Mouse (Mus musculus) limb, embryonic 14.5 days (tissue): ENCODE results near the gene Plekha5. TPM values are rescaled to one million over a fixed set of nuclear protein-coding genes. Genes with fewer than 3 reads are reported as not detected.

ENCODE experiments used
- ATAC-seq: fragments of 200-750 bp; cut with Nextera tagmentation; 2 replicates; pipeline ENCODE4 v1.8.0; 2017; ENCODE audit warnings: low read depth, moderate number of reproducible peaks, moderate TSS enrichment; ENCODE audit not compliant: low FRiP score
- DNase-seq: peaks from one replicate; pipeline ENCODE4 v3.0.0-alpha.2; 2015; ENCODE audit warnings: low spot score
- H3K27ac ChIP-seq: fragments of 300-500 bp; sonication (generic); replicated peaks from 2 replicates; pipeline ENCODE4 v1.5.1; 2014; ENCODE audit warnings: low read depth, mild to moderate bottlenecking, low read length, moderate library complexity, mixed read lengths
- H3K27me3 ChIP-seq: fragments of 300-500 bp; sonication (generic); 2 replicates; pipeline ENCODE4 v1.6.1; 2014; ENCODE audit warnings: low read length, mixed read lengths; ENCODE audit not compliant: control insufficient read depth, insufficient read depth
- H3K36me3 ChIP-seq: fragments of 300-500 bp; sonication (generic); 2 replicates; pipeline ENCODE4 v1.6.1; 2014; ENCODE audit warnings: mild to moderate bottlenecking, low read length, moderate library complexity, mixed read lengths; ENCODE audit not compliant: control insufficient read depth, insufficient read depth
- H3K4me1 ChIP-seq: fragments of 300-500 bp; sonication (generic); 2 replicates; pipeline ENCODE4 v1.6.1; 2014; ENCODE audit warnings: antibody characterized with exemption, low read length, mixed read lengths; ENCODE audit not compliant: control insufficient read depth, insufficient read depth
- H3K4me2 ChIP-seq: fragments of 300-500 bp; sonication (generic); replicated peaks from 2 replicates; pipeline ENCODE4 v1.6.1; 2014; ENCODE audit warnings: low read depth, mild to moderate bottlenecking, low read length, moderate library complexity; ENCODE audit not compliant: severe bottlenecking
- H3K4me3 ChIP-seq: fragments of 300-500 bp; sonication (generic); replicated peaks from 2 replicates; pipeline ENCODE4 v1.5.1; 2014; ENCODE audit warnings: low read length
- H3K9ac ChIP-seq: fragments of 300-500 bp; sonication (generic); 2 replicates; pipeline ENCODE4 v1.6.1; 2014; ENCODE audit warnings: mild to moderate bottlenecking, low read depth, low read length, moderate library complexity; ENCODE audit not compliant: severe bottlenecking
- H3K9me3 ChIP-seq: fragments of 300-500 bp; sonication (generic); 2 replicates; pipeline ENCODE4 v1.6.1; 2016; ENCODE audit warnings: low read length; ENCODE audit not compliant: control insufficient read depth
- POLR2A ChIP-seq: fragments of 200-500 bp; IDR thresholded peaks from 2 replicates; pipeline ENCODE4 v1.8.0; 2012; ENCODE audit warnings: inconsistent platforms, mild to moderate bottlenecking, moderate library complexity, borderline replicate concordance; ENCODE audit not compliant: insufficient read depth, insufficient read length; ENCODE audit errors: extremely low read depth
- WGBS: fragments of 180-500 bp; shearing (Covaris S2); extraction: QIAGEN DNeasy Blood & Tissue Kit; methylation state at CpG from one replicate; pipeline ENCODE4 v1.1.7; 2014; 5-methylcytosine and 5-hydroxymethylcytosine counted together
- polyA plus RNA-seq, 2 experiments: library from polyadenylated mRNA; depleted of rRNA in 1 of 2; stranded (reverse) in 1 of 2; unstranded in 1 of 2; fragments of >200 nt; fragmentation: Nextera tagmentation in 1 of 2; extraction: Ambion mirVana in 1 of 2; gene quantifications; 2 replicates each; pipeline versions ENCODE4 v1.2.1 to v1.2.3; 2012 to 2014

Gene Plekha5
- polyA plus RNA-seq, 2 experiments, result 50.8 to 87.2 TPM

- WGBS, result 87% methylated on average over 21 of the region's 21 CpGs
- Histone ChIP-seq H3K4me2 (no peak overlapping the region), H3K4me1 (peaks cover 8% of the 10 kb centered on the region), H3K4me3 (no peak overlapping the region), H3K36me3 (peaks cover 3% of the 10 kb centered on the region), H3K27ac (no peak overlapping the region; the same call in 1 of the 2 replicates), H3K9ac (no peak overlapping the region), H3K9me3 (no peaks in the 10 kb centered on the region), H3K27me3 (no peaks in the 10 kb centered on the region)
- DNase-seq, result no peak
- no peak for ATAC-seq
- TF ChIP-seq POLR2A, result no peak
Observed at GRCm38 (mm10) chr6:140448010-140448739, 24.3 kb downstream of the Plekha5 start.

- H3K4me3 ChIP-seq, result no peak overlapping the region
- no peaks in the 10 kb centered on the region for H3K9me3 ChIP-seq
- peaks cover 3% of the 10 kb centered on the region for H3K36me3 ChIP-seq
- ATAC-seq, result no peak
- DNase-seq, result no peak
- no peak overlapping the region for H3K9ac ChIP-seq
- 86% methylated on average over 5 of the region's 5 CpGs for WGBS
- no peak overlapping the region for H3K4me2 ChIP-seq
- H3K27me3 ChIP-seq, result no peaks in the 10 kb centered on the region
- H3K27ac ChIP-seq, result no peak overlapping the region
- H3K4me1 ChIP-seq, result no peaks in the 10 kb centered on the region
- TF ChIP-seq POLR2A, result no peak
Observed at GRCm38 (mm10) chr6:140450693-140451092, 26.8 kb downstream of the Plekha5 start.

- no peak overlapping the region for H3K4me2 ChIP-seq
- 0 out of 2 replicates have a peak, but pooled peaks cover 3% of the 10 kb centered on the region for H3K36me3 ChIP-seq
- WGBS, result 97% methylated on average over 8 of the region's 8 CpGs
- H3K9ac ChIP-seq, result no peak overlapping the region
- DNase-seq (no peak), ATAC-seq (no peak)
- no peaks in the 10 kb centered on the region for H3K9me3 ChIP-seq
- TF ChIP-seq POLR2A, result no peak
- H3K27me3 ChIP-seq, result no peaks in the 10 kb centered on the region
- H3K27ac ChIP-seq, result no peak overlapping the region
- H3K4me3 ChIP-seq, result no peak overlapping the region
- H3K4me1 ChIP-seq, result 0 out of 2 replicates have a peak, but pooled peaks cover 8% of the 10 kb centered on the region
Observed at GRCm38 (mm10) chr6:140452736-140453135, 28.9 kb downstream of the Plekha5 start.

- no peak for TF ChIP-seq POLR2A
- no peak for DNase-seq
- Histone ChIP-seq H3K9me3 (no peaks in the 10 kb centered on the region), H3K4me1 (0 out of 2 replicates have a peak, but pooled peaks cover 8% of the 10 kb centered on the region), H3K4me2 (no peak overlapping the region), H3K36me3 (no peaks in the 10 kb centered on the region), H3K4me3 (no peak overlapping the region), H3K27ac (no peak overlapping the region), H3K9ac (no peak overlapping the region), H3K27me3 (no peaks in the 10 kb centered on the region)
- no peak for ATAC-seq
- 80% methylated on average over 5 of the region's 5 CpGs for WGBS
Observed at GRCm38 (mm10) chr6:140453454-140453853, 29.6 kb downstream of the Plekha5 start.

DNA sequence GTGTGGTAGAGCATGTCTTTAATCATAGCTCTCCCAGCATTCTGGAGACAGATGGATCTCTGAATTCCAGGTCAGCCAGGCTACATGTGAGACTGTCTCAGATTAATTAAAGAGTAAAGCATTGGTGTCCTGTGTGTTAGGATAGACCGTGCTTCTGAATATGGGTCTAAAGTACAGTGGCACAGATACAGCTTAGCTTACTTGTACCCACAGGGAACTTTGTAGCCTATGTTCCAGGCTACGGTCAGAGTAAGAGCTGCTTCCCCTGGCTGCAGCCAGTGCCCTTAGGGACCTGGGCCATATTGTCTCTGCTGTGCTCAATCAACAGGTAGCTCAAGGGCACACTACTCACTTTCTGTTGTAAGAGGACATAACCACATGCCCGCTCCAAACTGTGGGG is 30.5 kb downstream of the Plekha5 start:
- no peak for TF ChIP-seq POLR2A
- Histone ChIP-seq H3K9me3 (no peaks in the 10 kb centered on the region), H3K36me3 (no peaks in the 10 kb centered on the region), H3K9ac (no peak overlapping the region), H3K27ac (no peak overlapping the region), H3K27me3 (no peaks in the 10 kb centered on the region), H3K4me1 (0 out of 2 replicates have a peak, but pooled peaks cover 8% of the 10 kb centered on the region), H3K4me2 (no peak overlapping the region), H3K4me3 (no peak overlapping the region)
- DNase-seq (no peak), ATAC-seq (no peak)
- 92% methylated on average over 3 of the region's 3 CpGs for WGBS

DNA sequence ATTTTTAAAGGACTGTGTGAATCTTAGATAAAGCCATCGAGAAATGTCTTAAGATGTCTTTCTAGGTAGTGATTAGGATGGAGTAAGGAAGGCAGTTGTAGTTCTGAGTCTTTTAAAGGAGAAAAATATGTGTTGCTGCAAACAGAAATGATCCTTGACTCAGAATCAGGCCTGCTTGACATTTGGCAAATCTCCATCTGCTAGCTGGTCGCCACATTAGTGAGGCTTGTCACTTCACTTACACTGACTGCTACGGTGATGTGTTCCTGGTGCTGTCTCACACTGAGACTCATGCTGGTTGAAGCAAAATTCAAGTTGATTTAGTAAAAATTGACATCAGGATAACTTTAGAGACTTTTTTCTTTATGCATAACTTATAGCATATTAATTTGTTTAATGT is 32.0 kb downstream of the Plekha5 start:
- ATAC-seq, result no peak

More for the DNA sequence above, 32.0 kb downstream of the Plekha5 start:
- Histone ChIP-seq H3K9me3 (no peaks in the 10 kb centered on the region), H3K4me3 (no peak overlapping the region), H3K27me3 (no peaks in the 10 kb centered on the region), H3K4me2 (no peak overlapping the region), H3K36me3 (no peaks in the 10 kb centered on the region), H3K9ac (no peak overlapping the region), H3K27ac (no peak overlapping the region), H3K4me1 (0 out of 2 replicates have a peak, but pooled peaks cover 8% of the 10 kb centered on the region)
- no peak for DNase-seq
- TF ChIP-seq POLR2A, result no peak
- WGBS, result 65% methylated on average over 3 of the region's 3 CpGs
